8 mouse cellular contexts compared by ENCODE assay signal in genomic region chr11:87467491-87468277, GRCm38 (mm10).
DNase-seq lines count a peak whose midpoint lies in the region; ATAC-seq and TF ChIP-seq lines count a peak whose summit lies in the region.

No protein-coding gene starts in this region.

- intact Hi-C loops in left cerebral cortex, postnatal 25 days (cut with DNase I), result no loop called here

- no peaks in the 10 kb centered on the region for H3K36me3 ChIP-seq in megakaryocyte, embryonic 14.5 days (replicated peaks; ENCODE audit: low read length)
- H3K36me3 ChIP-seq in myocyte (ENCODE audit: control insufficient read depth, insufficient read depth), result no peaks in the 10 kb centered on the region

- H3K4me1 ChIP-seq in megakaryocyte, embryonic 14.5 days, result peaks cover 46% of the 10 kb centered on the region

- no peaks in the 10 kb centered on the region for H3K9me3 ChIP-seq in megakaryocyte, embryonic 14.5 days

- H3K79me2 ChIP-seq in myocyte (ENCODE audit: control insufficient read depth, insufficient read depth), result no peaks in the 10 kb centered on the region

- peak; percentile 89 for DNase-seq in heart, adult 11 months
- no peak for DNase-seq in heart, adult 8-10 months (ENCODE audit: low spot score)
- DNase-seq in thymus, postnatal 36 days, result peak; percentile 80 to 84
- DNase-seq in urinary bladder, postnatal 14 days (ENCODE audit: low spot score), result no peak
- no peak for DNase-seq in left cerebral cortex, postnatal 25 days (ENCODE audit: low spot score in 2 of 2)

- H3K27me3 ChIP-seq in megakaryocyte, embryonic 14.5 days (replicated peaks), result no peaks in the 10 kb centered on the region
- H3K27me3 ChIP-seq in myocyte (ENCODE audit: control insufficient read depth, insufficient read depth, insufficient read length), result no peaks in the 10 kb centered on the region

- no peak for ATAC-seq in megakaryocyte, adult 5-6 weeks (ENCODE audit: poor library complexity, severe bottlenecking)

- no peak for TF ChIP-seq POLR2A in myocyte (IDR thresholded peaks at IDR 0.05; ENCODE audit: insufficient read length, low read depth)

- H3K4me2 ChIP-seq in myocyte (ENCODE audit: low read depth), result peak overlapping the region; percentile 30

- H3K4me3 ChIP-seq in megakaryocyte, embryonic 14.5 days (replicated peaks), result peak overlapping the region; percentile 59
- no peak overlapping the region for H3K4me3 ChIP-seq in myocyte

- no peak overlapping the region for H3ac ChIP-seq in myocyte (ENCODE audit: control insufficient read depth, insufficient read length)

TF ChIP-seq in myocyte, 11 proteins besides CTCF, POLR2A, EP300 and RAD21:
- TF ChIP-seq TCF3 (IDR thresholded peaks at IDR 0.05; ENCODE audit: insufficient read length, low read depth) (no peak), TCF12 (IDR thresholded peaks at IDR 0.05; ENCODE audit: insufficient read depth, poor library complexity, severe bottlenecking) (no peak), MAX (IDR thresholded peaks at IDR 0.05; ENCODE audit: low read depth) (no peak), USF1 (IDR thresholded peaks at IDR 0.05; ENCODE audit: low read depth) (no peak), REST (IDR thresholded peaks at IDR 0.05; ENCODE audit: insufficient read depth, insufficient read length) (no peak), SRF (IDR thresholded peaks at IDR 0.05; ENCODE audit: control insufficient read depth, insufficient read length, low read depth) (no peak), MYOD1 (IDR thresholded peaks at IDR 0.05; ENCODE audit: control insufficient read depth in 1 of 3, insufficient read length in 2 of 3, low read depth in 2 of 3) (no peak), E2F4 (IDR thresholded peaks at IDR 0.05; ENCODE audit: insufficient read depth) (no peak), MYOG (IDR thresholded peaks at IDR 0.05; ENCODE audit: control insufficient read depth in 1 of 3, insufficient read depth in 1 of 3, insufficient read length in 2 of 3, low read depth in 2 of 3) (no peak), CEBPB (IDR thresholded peaks at IDR 0.05; ENCODE audit: insufficient read depth, poor library complexity, severe bottlenecking) (no peak), POLR2AphosphoS2 (IDR thresholded peaks at IDR 0.05; ENCODE audit: insufficient read length, low read depth) (no peak)

Comparison
In these comparisons a context has a peak if more than half of its experiments do, and no peak if none do; other contexts are left out.
1. DNase-seq: peak in heart, adult 11 months (single experiment) and thymus, postnatal 36 days (2 of 2); none in heart, adult 8-10 months (single experiment), urinary bladder, postnatal 14 days (single experiment) and left cerebral cortex, postnatal 25 days (0 of 2).